Mouse (Mus musculus) hindbrain, embryonic 13.5 days (tissue): ENCODE data around the gene Mypn. TPM values are rescaled to one million over a fixed set of nuclear protein-coding genes. Genes with fewer than 3 reads are reported as not detected.

Experiments
- ATAC-seq: fragments of 200-750 bp; cut with Nextera tagmentation; 2 replicates; pipeline ENCODE4 v1.8.0; 2017; ENCODE audit warnings: moderate TSS enrichment; ENCODE audit not compliant: low FRiP score
- H3K27ac ChIP-seq: fragments of 300-500 bp; sonication (generic); 2 replicates; pipeline ENCODE4 v1.5.1; 2015; ENCODE audit warnings: inconsistent platforms, mild to moderate bottlenecking, moderate library complexity
- H3K27me3 ChIP-seq: fragments of 300-500 bp; sonication (generic); 2 replicates; pipeline ENCODE4 v1.6.1; 2015; ENCODE audit warnings: mild to moderate bottlenecking, inconsistent platforms
- H3K36me3 ChIP-seq: fragments of 300-500 bp; sonication (generic); 2 replicates; pipeline ENCODE4 v1.6.1; 2015; ENCODE audit warnings: mild to moderate bottlenecking, inconsistent platforms
- H3K4me1 ChIP-seq: fragments of 300-500 bp; sonication (generic); replicated peaks from 2 replicates; pipeline ENCODE4 v1.6.1; 2015; ENCODE audit warnings: inconsistent platforms
- H3K4me2 ChIP-seq: fragments of 300-500 bp; sonication (generic); 2 replicates; pipeline ENCODE4 v1.6.1; 2015; ENCODE audit warnings: inconsistent platforms, mild to moderate bottlenecking, moderate library complexity
- H3K4me3 ChIP-seq: fragments of 300-500 bp; sonication (generic); 2 replicates; pipeline ENCODE4 v1.5.1; 2015; ENCODE audit warnings: mild to moderate bottlenecking, inconsistent platforms
- H3K9ac ChIP-seq: fragments of 300-500 bp; sonication (generic); 2 replicates; pipeline ENCODE4 v1.6.1; 2015; ENCODE audit warnings: mild to moderate bottlenecking, inconsistent platforms
- H3K9me3 ChIP-seq: fragments of 300-500 bp; sonication (generic); 2 replicates; pipeline ENCODE4 v1.6.1; 2016; ENCODE audit warnings: inconsistent platforms
- WGBS: fragments of 180-500 bp; shearing (Covaris S2); methylation state at CpG from one replicate; pipeline ENCODE4 v1.1.7; 2015; 5-methylcytosine and 5-hydroxymethylcytosine counted together
- polyA plus RNA-seq: library from polyadenylated mRNA; unstranded; fragments of >200 nt; fragmentation: Nextera tagmentation; extraction: Ambion mirVana; gene quantifications from 2 replicates; pipeline ENCODE4 v1.2.1, GENCODE M21; 2015

Mypn gene
- polyA plus RNA-seq, 1 experiment from 2014 or later: 0.57 TPM

GRCm38 (mm10) chr10:63117583-63117982, 86.2 kb downstream of the Mypn start:
- WGBS: 91% methylated on average over 8 of the region's 8 CpGs
- no peaks in the 10 kb centered on the region; the same call in 1 of the 2 replicates for H3K36me3 ChIP-seq

GRCm38 (mm10) chr10:63116376-63116775, 87.4 kb downstream of the Mypn start:
- no peak for ATAC-seq
- H3K4me2 ChIP-seq: no peak overlapping the region
- no peaks in the 10 kb centered on the region; the same call in 1 of the 2 replicates for H3K36me3 ChIP-seq
- 94% methylated on average over 9 of the region's 9 CpGs for WGBS
- no peaks in the 10 kb centered on the region for H3K27me3 ChIP-seq
- H3K9me3 ChIP-seq: no peaks in the 10 kb centered on the region
- H3K4me1 ChIP-seq: no peaks in the 10 kb centered on the region
- no peak overlapping the region for H3K4me3 ChIP-seq
- H3K9ac ChIP-seq: no peak overlapping the region
- no peak overlapping the region for H3K27ac ChIP-seq

More at GRCm38 (mm10) chr10:63117583-63117982, 86.2 kb downstream of the Mypn start:
- Histone ChIP-seq H3K4me1 (no peaks in the 10 kb centered on the region), H3K9me3 (no peaks in the 10 kb centered on the region), H3K4me3 (no peak overlapping the region), H3K9ac (no peak overlapping the region), H3K27ac (no peak overlapping the region), H3K4me2 (no peak overlapping the region), H3K27me3 (no peaks in the 10 kb centered on the region)
- no peak for ATAC-seq

GRCm38 (mm10) chr10:63115881-63116280, 87.9 kb downstream of the Mypn start:
- H3K36me3 ChIP-seq: no peaks in the 10 kb centered on the region; the same call in 1 of the 2 replicates
- WGBS: 87% methylated on average over 15 of the region's 15 CpGs
- no peaks in the 10 kb centered on the region for H3K27me3 ChIP-seq
- ATAC-seq: no peak
- no peak overlapping the region for H3K4me3 ChIP-seq
- no peaks in the 10 kb centered on the region for H3K4me1 ChIP-seq
- no peak overlapping the region for H3K27ac ChIP-seq
- H3K9me3 ChIP-seq: no peaks in the 10 kb centered on the region
- H3K9ac ChIP-seq: no peak overlapping the region
- no peak overlapping the region for H3K4me2 ChIP-seq

GRCm38 (mm10) chr10:63113716-63114360, 89.9 kb downstream of the Mypn start:
- H3K4me1 ChIP-seq: no peaks in the 10 kb centered on the region
- no peak overlapping the region for H3K4me2 ChIP-seq
- 89% methylated on average over 6 of the region's 6 CpGs for WGBS
- H3K4me3 ChIP-seq: no peak overlapping the region
- no peaks in the 10 kb centered on the region for H3K27me3 ChIP-seq
- no peak for ATAC-seq
- H3K27ac ChIP-seq: no peak overlapping the region
- H3K9ac ChIP-seq: no peak overlapping the region
- H3K36me3 ChIP-seq: no peaks in the 10 kb centered on the region; the same call in 1 of the 2 replicates
- no peaks in the 10 kb centered on the region for H3K9me3 ChIP-seq

GRCm38 (mm10) chr10:63113027-63113604, 90.6 kb downstream of the Mypn start:
- Histone ChIP-seq H3K9ac (no peak overlapping the region), H3K27ac (no peak overlapping the region), H3K4me1 (no peaks in the 10 kb centered on the region), H3K9me3 (no peaks in the 10 kb centered on the region), H3K27me3 (no peaks in the 10 kb centered on the region), H3K4me2 (no peak overlapping the region), H3K36me3 (no peaks in the 10 kb centered on the region; the same call in 1 of the 2 replicates), H3K4me3 (no peak overlapping the region)
- peak; percentile 28; the same call in 1 of the 2 replicates for ATAC-seq
- WGBS: 51% methylated on average over 5 of the region's 5 CpGs

GRCm38 (mm10) chr10:63100657-63101056, 103.1 kb downstream of the Mypn start:
- Histone ChIP-seq H3K36me3 (no peaks in the 10 kb centered on the region), H3K27ac (no peak overlapping the region; the same call in 1 of the 2 replicates), H3K9me3 (no peaks in the 10 kb centered on the region), H3K4me1 (peaks cover 14% of the 10 kb centered on the region), H3K9ac (peak overlapping the region; percentile 82), H3K4me3 (peak overlapping the region; percentile 59), H3K4me2 (peak overlapping the region; percentile 88), H3K27me3 (peaks cover 34% of the 10 kb centered on the region)
- ATAC-seq: peak; percentile 49; the same call in 1 of the 2 replicates
- 8% methylated on average over 9 of the region's 9 CpGs for WGBS

- Histone ChIP-seq H3K4me3 (peak overlapping the region; percentile 59), H3K9me3 (no peaks in the 10 kb centered on the region), H3K9ac (peak overlapping the region; percentile 82), H3K27ac (peak overlapping the region; percentile 71), H3K36me3 (no peaks in the 10 kb centered on the region), H3K4me1 (peaks cover 14% of the 10 kb centered on the region), H3K27me3 (peaks cover 34% of the 10 kb centered on the region), H3K4me2 (peak overlapping the region; percentile 88)
- under 1% methylated on average over 62 of the region's 62 CpGs for WGBS
- peak; percentile 87 for ATAC-seq
Measured at GRCm38 (mm10) chr10:63099941-63100562, 103.7 kb downstream of the Mypn start.

- Histone ChIP-seq H3K36me3 (no peaks in the 10 kb centered on the region), H3K4me2 (peak within 1 kb of the TSS; percentile 88), H3K4me1 (peaks cover 14% of the 10 kb centered on the region), H3K4me3 (peak within 1 kb of the TSS; percentile 59), H3K9ac (peak within 1 kb of the TSS; percentile 82), H3K9me3 (no peaks in the 10 kb centered on the region), H3K27ac (peak within 1 kb of the TSS; percentile 71), H3K27me3 (peaks cover 34% of the 10 kb centered on the region)
- ATAC-seq: peak; percentile 41; the same call in 1 of the 2 replicates
- 3% methylated on average over 16 of the region's 16 CpGs for WGBS
Measured at GRCm38 (mm10) chr10:63099521-63099920, 104.2 kb downstream of the Mypn start, which contains the start of gene Atoh7. TSS of gene Atoh7 (plus strand) at chr10:63099651.

- Histone ChIP-seq H3K27ac (no peak overlapping the region), H3K4me1 (peaks cover 14% of the 10 kb centered on the region), H3K4me2 (no peak overlapping the region), H3K9me3 (no peaks in the 10 kb centered on the region), H3K4me3 (no peak overlapping the region), H3K9ac (no peak overlapping the region), H3K27me3 (peaks cover 34% of the 10 kb centered on the region), H3K36me3 (no peaks in the 10 kb centered on the region)
- 50% methylated on average over 12 of the region's 12 CpGs for WGBS
- no peak for ATAC-seq
Measured at GRCm38 (mm10) chr10:63098191-63098590, 105.6 kb downstream of the Mypn start.

- no peak overlapping the region for H3K4me3 ChIP-seq
- H3K27me3 ChIP-seq: peaks cover 30% of the 10 kb centered on the region
- 78% methylated on average over 2 of the region's 2 CpGs for WGBS
- H3K36me3 ChIP-seq: no peaks in the 10 kb centered on the region
- no peak overlapping the region for H3K27ac ChIP-seq
- H3K9ac ChIP-seq: no peak overlapping the region
- peaks cover 14% of the 10 kb centered on the region for H3K4me1 ChIP-seq
- no peak for ATAC-seq
- H3K4me2 ChIP-seq: no peak overlapping the region
- no peaks in the 10 kb centered on the region for H3K9me3 ChIP-seq
Measured at GRCm38 (mm10) chr10:63096757-63097156, 107.0 kb downstream of the Mypn start.

- Histone ChIP-seq H3K9ac (no peak overlapping the region), H3K4me2 (no peak overlapping the region), H3K9me3 (no peaks in the 10 kb centered on the region), H3K4me1 (peaks cover 18% of the 10 kb centered on the region), H3K4me3 (no peak overlapping the region), H3K27ac (no peak overlapping the region), H3K36me3 (no peaks in the 10 kb centered on the region), H3K27me3 (peaks cover 11% of the 10 kb centered on the region)
- ATAC-seq: no peak
- 69% methylated on average over 10 of the region's 10 CpGs for WGBS
Measured at GRCm38 (mm10) chr10:63092616-63093550, 110.9 kb downstream of the Mypn start.
